Mouse (Mus musculus) midbrain, postnatal 0 days (tissue): ENCODE measurements around the gene Stat4. TPM values are rescaled to one million over a fixed set of nuclear protein-coding genes. Genes with fewer than 3 reads are reported as not detected.
A peak's percentile ranks its signal among the peaks of the same experiment; 100 is the strongest.

ENCODE experiments used
- ATAC-seq: fragments of 200-750 bp; cut with Nextera tagmentation; 2 replicates; pipeline ENCODE4 v1.8.0; 2017; ENCODE audit warnings: moderate number of reproducible peaks, mild to moderate bottlenecking, moderate TSS enrichment, moderate library complexity; ENCODE audit not compliant: low FRiP score
- DNase-seq: peaks from one replicate; pipeline ENCODE4 v3.0.0-alpha.2; 2015; ENCODE audit warnings: low spot score
- H3K27ac ChIP-seq: fragments of 300-500 bp; sonication (generic); 2 replicates; pipeline ENCODE4 v1.5.1; 2014; ENCODE audit warnings: low read depth, mild to moderate bottlenecking, low read length, mixed read lengths
- H3K27me3 ChIP-seq: fragments of 300-500 bp; sonication (generic); 2 replicates; pipeline ENCODE4 v1.6.1; 2014; ENCODE audit warnings: low read length, control low read depth, mixed read lengths; ENCODE audit not compliant: insufficient read depth
- H3K36me3 ChIP-seq: fragments of 300-500 bp; sonication (generic); 2 replicates; pipeline ENCODE4 v1.6.1; 2014; ENCODE audit warnings: low read length, control low read depth, mixed read lengths; ENCODE audit not compliant: insufficient read depth
- H3K4me1 ChIP-seq: fragments of 300-500 bp; sonication (generic); 2 replicates; pipeline ENCODE4 v1.6.1; 2014; ENCODE audit warnings: mild to moderate bottlenecking, control low read depth, antibody characterized with exemption, low read length, mixed read lengths; ENCODE audit not compliant: insufficient read depth
- H3K4me2 ChIP-seq: fragments of 300-500 bp; sonication (generic); 2 replicates; pipeline ENCODE4 v1.6.1; 2014; ENCODE audit warnings: low read depth, mild to moderate bottlenecking, low read length, mixed read lengths; ENCODE audit not compliant: poor library complexity, severe bottlenecking
- H3K4me3 ChIP-seq: fragments of 300-500 bp; sonication (generic); 2 replicates; pipeline ENCODE4 v1.5.1; 2014; ENCODE audit warnings: low read depth, mild to moderate bottlenecking, low read length, moderate library complexity
- H3K9ac ChIP-seq: fragments of 300-500 bp; sonication (generic); replicated peaks from 2 replicates; pipeline ENCODE4 v1.6.1; 2014; ENCODE audit warnings: mild to moderate bottlenecking, low read length, moderate library complexity, mixed read lengths; ENCODE audit not compliant: poor library complexity, severe bottlenecking
- H3K9me3 ChIP-seq: fragments of 300-500 bp; sonication (generic); 2 replicates; pipeline ENCODE4 v1.6.1; 2016; ENCODE audit warnings: low read length, control low read depth
- CTCF ChIP-seq: IDR thresholded peaks from 2 replicates; pipeline ENCODE4 v1.5.1; 2016; ENCODE audit warnings: antibody characterized with exemption, mild to moderate bottlenecking
- WGBS: fragments of 180-500 bp; shearing (Covaris S2); extraction: QIAGEN DNeasy Blood & Tissue Kit; methylation state at CpG from one replicate; pipeline ENCODE4 v1.1.7; 2014; 5-methylcytosine and 5-hydroxymethylcytosine counted together
- polyA plus RNA-seq: library from polyadenylated mRNA; unstranded; fragments of >200 nt; fragmentation: Nextera tagmentation; extraction: Ambion mirVana; gene quantifications from 2 replicates; pipeline ENCODE4 v1.2.1, GENCODE M21; 2015
- total RNA-seq: library from RNA; depleted of rRNA; stranded (reverse); fragments of >200 nt; gene quantifications from 2 replicates; pipeline ENCODE4 v1.2.3, GENCODE M21; 2014; rRNA removed

Stat4 gene
- total RNA-seq = 0.60 and 0.80 TPM in 2 replicates
- polyA plus RNA-seq = 0.61 and 0.74 TPM in 2 replicates

DNA sequence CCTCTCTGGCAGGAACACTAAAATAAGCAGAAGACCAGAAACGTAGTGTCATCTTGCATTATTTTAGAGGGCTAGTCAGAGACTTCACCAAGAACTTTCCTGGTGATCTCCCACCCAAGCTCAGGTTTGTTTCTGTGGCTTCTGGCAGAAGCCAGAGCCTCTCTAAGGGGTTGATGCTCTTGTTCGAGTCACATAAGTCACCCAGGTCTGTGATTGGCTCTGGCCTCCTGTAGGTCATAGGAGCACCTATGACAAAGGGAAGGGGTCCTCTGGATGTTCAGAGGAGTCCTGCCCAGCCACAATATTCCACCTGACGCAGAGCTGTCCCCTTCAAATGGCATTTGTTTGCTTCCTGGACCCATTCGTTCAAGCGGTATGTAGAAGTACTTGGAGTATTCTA, at the start of gene Stat4:
Gene Stat4, plus strand, starts transcription at position 301 of the 400 bp plus-strand sequence.
- WGBS = 88% methylated on average over 5 of the region's 5 CpGs
- ATAC-seq = no peak

DNA sequence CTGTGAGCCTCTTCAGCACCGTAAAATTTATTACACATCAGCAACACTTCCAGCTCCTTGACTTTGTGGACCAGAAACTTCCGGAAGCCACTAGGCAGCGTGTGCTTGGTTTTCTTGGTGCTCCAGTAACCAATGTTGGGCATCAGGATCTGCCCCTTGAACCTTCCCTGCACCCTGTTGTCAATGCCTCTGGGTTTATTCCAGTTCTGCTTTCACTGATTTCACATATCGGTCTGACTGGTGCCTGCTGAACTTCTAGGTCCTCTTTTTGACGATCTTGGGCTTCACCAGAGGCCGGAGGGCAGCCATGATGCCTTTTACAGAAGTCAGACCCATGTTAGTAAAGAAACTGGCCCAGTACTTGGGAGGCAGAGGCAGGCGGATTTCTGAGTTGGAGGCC, 48.6 kb upstream of the Stat4 start:
- no peak overlapping the region for H3K4me2 ChIP-seq
- no peak overlapping the region for H3K27ac ChIP-seq
- no peak overlapping the region for H3K9ac ChIP-seq
- no peaks in the 10 kb centered on the region for H3K36me3 ChIP-seq
- no peak for TF ChIP-seq CTCF
- ATAC-seq = no peak
- H3K9me3 ChIP-seq = no peaks in the 10 kb centered on the region
- 92% methylated on average over 7 of the region's 7 CpGs for WGBS
- no peaks in the 10 kb centered on the region for H3K27me3 ChIP-seq
- no peaks in the 10 kb centered on the region for H3K4me1 ChIP-seq
- no peak for DNase-seq
- H3K4me3 ChIP-seq = no peak overlapping the region

More for the DNA sequence above, at the start of gene Stat4:
- Histone ChIP-seq H3K4me2 (no peak within 1 kb of the TSS), H3K9me3 (no peaks in the 10 kb centered on the region), H3K4me1 (no peaks in the 10 kb centered on the region), H3K27me3 (no peaks in the 10 kb centered on the region), H3K36me3 (no peaks in the 10 kb centered on the region), H3K4me3 (no peak within 1 kb of the TSS), H3K27ac (no peak within 1 kb of the TSS), H3K9ac (no peak within 1 kb of the TSS)
- DNase-seq = no peak
- no peak for TF ChIP-seq CTCF

DNA sequence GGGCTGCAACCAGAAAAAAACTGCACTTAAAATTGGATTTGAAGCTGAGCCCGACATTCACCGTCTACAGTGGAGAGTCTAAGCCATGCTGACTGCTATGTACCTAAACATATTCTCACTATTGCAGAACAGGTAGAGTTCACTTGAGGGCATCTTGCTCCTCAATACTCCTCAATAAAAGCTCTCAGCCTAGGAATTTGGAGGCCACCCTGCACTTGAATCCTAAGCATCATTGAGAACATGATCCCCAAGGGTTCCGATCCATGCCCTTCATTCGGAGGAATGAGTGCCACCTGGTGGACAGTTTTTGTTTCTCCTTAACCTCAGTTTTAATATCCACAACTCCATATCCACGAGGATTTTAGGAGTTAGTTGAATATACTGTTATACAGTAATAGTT, 42.2 kb upstream of the Stat4 start:
- H3K27me3 ChIP-seq = no peaks in the 10 kb centered on the region
- no peak overlapping the region for H3K4me2 ChIP-seq
- no peaks in the 10 kb centered on the region for H3K9me3 ChIP-seq
- H3K9ac ChIP-seq = no peak overlapping the region
- H3K4me3 ChIP-seq = no peak overlapping the region
- ATAC-seq = no peak
- 42% methylated on average over 5 of the region's 5 CpGs for WGBS
- peak; percentile 81 for TF ChIP-seq CTCF
- H3K4me1 ChIP-seq = no peaks in the 10 kb centered on the region
- H3K27ac ChIP-seq = no peak overlapping the region
- no peaks in the 10 kb centered on the region for H3K36me3 ChIP-seq
- peak; percentile 82 for DNase-seq

DNA sequence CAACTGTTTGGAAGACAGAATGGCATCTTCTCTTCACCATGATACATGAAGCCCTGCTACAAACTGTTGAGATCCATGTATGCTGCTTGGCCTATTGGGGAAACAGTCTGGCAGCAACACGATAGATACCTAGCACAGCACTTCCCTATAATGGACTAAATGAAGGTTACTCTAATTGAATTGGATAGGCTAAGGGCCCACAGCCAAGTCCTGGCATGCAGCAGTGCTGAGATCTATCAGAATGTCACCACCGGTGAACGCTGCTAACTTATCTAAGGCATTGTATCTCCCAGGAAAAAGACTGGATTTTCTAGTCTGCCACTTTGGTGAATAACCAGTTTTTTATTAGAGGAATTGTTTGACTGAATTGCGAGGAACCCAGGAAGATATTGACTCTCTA, 39.8 kb upstream of the Stat4 start:
- Histone ChIP-seq H3K27ac (no peak overlapping the region), H3K36me3 (no peaks in the 10 kb centered on the region), H3K4me2 (no peak overlapping the region), H3K4me1 (no peaks in the 10 kb centered on the region), H3K9ac (no peak overlapping the region), H3K4me3 (no peak overlapping the region), H3K27me3 (no peaks in the 10 kb centered on the region), H3K9me3 (no peaks in the 10 kb centered on the region)
- 70% methylated on average over 4 of the region's 4 CpGs for WGBS
- no peak for TF ChIP-seq CTCF
- DNase-seq = no peak
- no peak for ATAC-seq

DNA sequence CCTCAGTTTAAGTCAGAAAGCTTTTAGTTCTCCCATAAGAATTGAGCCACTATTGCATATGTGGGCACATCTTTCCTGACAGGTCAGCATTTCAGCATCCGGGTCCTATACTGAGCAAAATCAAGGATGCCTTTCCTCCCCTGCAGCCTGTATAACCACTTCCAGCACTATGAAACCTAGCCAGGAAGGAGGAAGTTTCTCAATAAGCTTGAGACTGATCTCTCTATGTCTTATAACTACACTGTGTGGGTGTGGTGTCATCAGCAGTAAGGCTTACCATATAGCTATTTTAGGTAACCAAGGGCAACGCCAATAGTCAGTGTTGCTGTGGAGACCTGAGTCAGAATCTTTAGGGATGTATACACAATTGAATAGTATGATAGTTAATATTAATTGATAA, 22.3 kb upstream of the Stat4 start:
- whole genome bisulfite sequencing = 92% methylated on average over 2 of the region's 2 CpGs

DNA sequence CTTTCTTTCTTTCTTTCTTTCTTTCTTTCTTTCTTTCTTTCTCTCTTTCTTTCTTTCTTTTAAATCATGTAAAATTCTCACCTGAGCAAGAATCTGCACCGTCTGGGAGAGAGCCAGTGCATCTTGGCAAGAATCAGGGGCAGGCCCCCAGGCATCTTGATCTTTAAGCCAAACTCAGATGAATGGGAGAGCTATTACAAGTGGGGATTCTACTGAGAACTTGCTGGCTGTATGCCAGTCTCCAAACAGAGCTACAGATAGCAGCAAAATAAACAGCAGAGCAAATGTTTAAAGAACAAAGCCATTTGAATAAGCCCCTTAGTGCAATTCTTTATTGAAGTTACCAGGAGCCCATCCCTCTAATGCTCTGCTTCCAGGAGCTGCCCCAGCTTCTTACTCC, 18.0 kb upstream of the Stat4 start:
- Histone ChIP-seq H3K4me3 (no peak overlapping the region), H3K27ac (no peak overlapping the region)
- WGBS = 20% methylated on average over 1 of the region's 1 CpGs

More for the DNA sequence above, 22.3 kb upstream of the Stat4 start:
- Histone ChIP-seq H3K4me1 (no peaks in the 10 kb centered on the region), H3K9me3 (no peaks in the 10 kb centered on the region), H3K4me3 (no peak overlapping the region), H3K27ac (no peak overlapping the region), H3K27me3 (no peaks in the 10 kb centered on the region), H3K36me3 (no peaks in the 10 kb centered on the region), H3K9ac (no peak overlapping the region), H3K4me2 (no peak overlapping the region)
- DNase-seq (no peak), ATAC-seq (no peak)
- TF ChIP-seq CTCF = no peak

More for the DNA sequence above, 18.0 kb upstream of the Stat4 start:
- H3K9ac ChIP-seq = no peak overlapping the region
- no peak for TF ChIP-seq CTCF
- no peaks in the 10 kb centered on the region for H3K27me3 ChIP-seq
- DNase-seq = peak; percentile 71
- H3K36me3 ChIP-seq = no peaks in the 10 kb centered on the region
- ATAC-seq = no peak
- no peak overlapping the region for H3K4me2 ChIP-seq
- no peaks in the 10 kb centered on the region for H3K9me3 ChIP-seq
- no peaks in the 10 kb centered on the region for H3K4me1 ChIP-seq
